Mouse (Mus musculus) gastrocnemius, postnatal 25 days (tissue): ENCODE results near the gene Rhbdf1. TPM values are rescaled to one million over a fixed set of nuclear protein-coding genes. Genes with fewer than 3 reads are reported as not detected.
A peak's percentile ranks its signal among the peaks of the same experiment; 100 is the strongest.

ENCODE experiments used
- DNase-seq: peaks from one replicate; pipeline ENCODE4 v3.0.0; 2022
- long read RNA-seq, 2 experiments: library from polyadenylated mRNA; stranded (forward); transcript quantifications; one replicate each; pipeline ENCODE4 v2.0.0; 2021
- total RNA-seq, 2 experiments: library from RNA; stranded (reverse); gene quantifications; 1 replicate in 1 of 2; 2 replicates in 1 of 2; pipeline ENCODE4 v1.2.3; 2021

The Rhbdf1 gene
- total RNA-seq, result 10 to 100 TPM; 22.1 to 25.4 TPM
- long read RNA-seq, experiment 1, partial matches to known transcripts, result 2 of 16 reads
- long read RNA-seq, experiment 1, other reads (novel, unspliced or antisense), result 12 of 16 reads
- long read RNA-seq, experiment 2, transcript Rhbdf1-201 (18 exons, 2,946 nt), result major isoform, 8 of 23 reads
- long read RNA-seq, experiment 2, partial matches to known transcripts, result 2 of 23 reads
- long read RNA-seq, experiment 2, other reads (novel, unspliced or antisense), result 13 of 23 reads

GRCm38 (mm10) chr11:32221951-32222409, at the start of gene Rhbdf1:
Gene Rhbdf1, minus strand, starts transcription at chr11:32222300.
- DNase-seq, result peak; percentile 74

- DNase-seq, result no peak
Measured at GRCm38 (mm10) chr11:32271178-32271577, 49.1 kb upstream of the Rhbdf1 start.

GRCm38 (mm10) chr11:32268952-32269351, 46.9 kb upstream of the Rhbdf1 start:
- no peak for DNase-seq

DNA sequence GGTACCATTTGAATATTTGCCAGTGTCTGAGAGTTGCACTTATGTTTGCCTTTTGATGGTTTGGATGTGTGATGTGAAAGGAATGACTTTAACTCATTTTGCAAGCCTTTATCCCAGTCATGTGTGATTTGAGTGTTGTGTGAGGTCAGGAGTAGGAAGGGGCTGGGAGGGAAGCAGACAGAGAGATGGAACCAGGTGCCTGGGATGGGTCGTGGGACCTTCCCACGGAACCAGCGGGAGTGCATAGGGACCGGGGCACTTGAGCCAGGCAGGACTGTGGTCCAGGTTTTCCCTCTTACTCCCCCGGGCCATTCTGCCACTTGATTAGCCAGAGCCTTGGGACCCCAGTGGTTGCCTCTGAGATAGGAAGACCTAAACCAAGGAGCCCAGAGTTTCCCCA, 45.9 kb upstream of the Rhbdf1 start:
- DNase-seq, result no peak

GRCm38 (mm10) chr11:32267188-32267884, 45.2 kb upstream of the Rhbdf1 start, which contains the start of gene Nprl3:
Gene Nprl3, minus strand, starts transcription at chr11:32267707.
- DNase-seq, result peak; percentile 96

- DNase-seq, result no peak
Measured at GRCm38 (mm10) chr11:32266776-32267175, 44.7 kb upstream of the Rhbdf1 start.

DNA sequence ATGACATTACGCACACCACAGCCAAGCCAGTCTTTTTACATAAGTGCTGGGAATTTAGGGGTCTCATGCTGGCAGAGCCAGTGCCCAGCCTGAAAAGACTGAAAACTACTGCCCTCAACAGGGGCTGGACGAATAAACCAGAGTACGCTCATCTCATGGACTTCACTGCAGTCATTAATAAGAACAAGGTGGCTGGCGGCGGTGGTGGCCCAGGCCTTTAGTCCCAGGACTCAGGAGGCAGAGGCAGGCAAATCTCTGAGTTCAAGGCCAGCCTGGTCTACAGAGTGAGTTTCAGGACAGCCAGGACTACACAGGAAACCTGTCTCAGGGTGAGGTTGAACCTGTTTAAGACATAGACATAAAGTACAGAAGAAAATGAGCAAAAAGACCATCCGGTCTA, 44.1 kb upstream of the Rhbdf1 start:
- no peak for DNase-seq

- no peak for DNase-seq
Measured at GRCm38 (mm10) chr11:32265117-32265738, 43.1 kb upstream of the Rhbdf1 start.

GRCm38 (mm10) chr11:32262674-32263415, 40.7 kb upstream of the Rhbdf1 start:
- DNase-seq, result no peak

- no peak for DNase-seq
Measured at GRCm38 (mm10) chr11:32256566-32256965, 34.5 kb upstream of the Rhbdf1 start.

DNA sequence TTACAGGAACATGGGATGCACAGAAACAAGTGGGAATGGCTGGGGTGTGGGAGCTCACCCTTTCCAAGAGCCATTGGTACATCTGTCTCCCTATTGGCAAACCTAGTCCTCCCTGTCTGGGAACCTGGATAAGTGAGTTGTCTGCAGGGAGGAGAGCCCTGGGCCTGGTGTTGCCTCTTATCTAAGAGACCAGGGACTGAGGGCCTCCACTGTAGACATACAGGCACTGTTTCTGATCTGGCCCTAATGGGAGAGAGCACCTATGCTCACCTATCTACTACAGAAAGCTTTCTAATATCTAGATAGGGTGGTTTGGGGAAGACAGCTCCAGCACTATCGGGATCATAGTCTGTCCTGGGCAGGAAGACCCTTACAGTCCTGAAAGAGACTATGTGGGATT, 34.0 kb upstream of the Rhbdf1 start:
- DNase-seq, result no peak

DNA sequence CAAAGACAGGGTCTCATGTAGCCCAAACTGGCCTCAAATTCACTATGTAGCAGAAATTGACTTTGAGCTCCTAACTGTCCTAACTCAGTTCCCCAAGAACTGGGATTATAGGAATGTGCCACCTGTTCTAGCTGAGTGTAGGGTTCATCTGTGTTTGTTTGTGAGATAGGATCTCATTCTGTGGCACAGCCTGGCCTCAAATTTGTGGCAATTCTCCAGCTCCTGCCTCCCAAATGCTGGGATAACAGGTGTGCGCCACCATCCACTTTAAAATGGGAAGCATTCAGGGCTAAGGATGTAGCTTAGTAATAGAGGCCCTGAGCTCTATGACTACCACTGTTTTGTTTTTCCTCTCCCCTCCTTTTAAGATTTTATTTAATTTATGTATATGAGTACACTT, 31.0 kb upstream of the Rhbdf1 start:
- DNase-seq, result no peak

GRCm38 (mm10) chr11:32250880-32251763, 29.0 kb upstream of the Rhbdf1 start:
- no peak for DNase-seq

DNA sequence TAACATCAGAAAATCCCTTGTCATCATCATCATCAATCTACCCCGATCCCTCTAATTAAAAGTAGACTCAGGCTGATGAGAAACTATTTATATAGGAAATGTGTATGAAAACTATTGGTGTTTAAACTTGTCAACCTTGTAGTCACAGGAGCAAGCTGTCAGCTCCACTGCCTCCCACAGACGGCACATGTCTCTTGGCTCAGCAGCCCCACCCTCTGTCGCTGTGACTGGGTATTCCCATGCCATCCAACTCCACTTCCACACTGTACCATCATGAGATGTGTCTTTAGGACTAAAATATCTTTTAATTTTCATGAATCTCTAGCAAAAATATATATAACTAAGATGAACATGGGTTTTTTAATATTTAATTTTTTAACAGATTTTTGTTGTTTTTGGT, 26.2 kb upstream of the Rhbdf1 start:
- no peak for DNase-seq

GRCm38 (mm10) chr11:32247068-32247467, 25.0 kb upstream of the Rhbdf1 start:
- DNase-seq, result no peak

DNA sequence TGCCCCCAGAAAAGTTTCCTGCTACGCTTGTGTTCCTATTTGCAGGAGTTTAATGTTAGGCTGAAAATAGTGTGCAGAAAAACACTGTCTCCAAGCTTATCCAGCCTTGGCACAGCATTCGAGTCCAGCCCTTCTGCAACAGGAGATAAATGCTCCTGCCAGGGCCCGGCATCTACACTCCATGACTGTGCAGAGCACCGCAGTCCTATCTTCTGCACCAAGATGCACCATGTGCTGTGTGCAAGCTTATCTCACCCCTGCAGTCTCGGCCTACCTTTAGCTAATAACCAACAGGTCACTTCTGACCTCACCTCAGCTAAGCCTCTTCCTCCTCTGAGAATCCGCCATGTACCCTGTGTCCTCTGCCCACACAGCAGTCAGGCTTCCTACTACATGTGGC, 23.5 kb upstream of the Rhbdf1 start:
- no peak for DNase-seq

- DNase-seq, result no peak
Measured at GRCm38 (mm10) chr11:32244617-32245016, 22.5 kb upstream of the Rhbdf1 start.

DNA sequence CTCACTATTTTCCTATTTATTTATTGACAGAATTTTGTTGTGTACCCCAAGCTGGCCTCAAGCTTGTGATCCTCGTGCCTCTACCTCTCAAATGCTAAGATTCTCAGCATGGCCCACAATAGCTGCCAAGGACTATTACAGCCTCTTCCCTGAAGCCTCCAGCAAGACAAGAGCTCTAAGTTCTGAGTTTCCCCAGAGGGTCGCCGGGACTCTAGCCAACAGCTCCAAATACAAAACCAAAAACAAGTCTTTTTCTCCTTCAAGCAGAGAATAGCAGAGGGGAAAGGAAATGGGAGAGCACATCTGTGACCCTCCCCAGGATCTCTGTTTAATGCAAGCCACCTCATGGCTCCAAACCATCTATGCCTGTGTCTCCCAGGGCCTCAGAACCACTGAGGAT, 22.0 kb upstream of the Rhbdf1 start:
- DNase-seq, result peak; percentile 60

GRCm38 (mm10) chr11:32243205-32243955, 21.3 kb upstream of the Rhbdf1 start:
- DNase-seq, result no peak

DNA sequence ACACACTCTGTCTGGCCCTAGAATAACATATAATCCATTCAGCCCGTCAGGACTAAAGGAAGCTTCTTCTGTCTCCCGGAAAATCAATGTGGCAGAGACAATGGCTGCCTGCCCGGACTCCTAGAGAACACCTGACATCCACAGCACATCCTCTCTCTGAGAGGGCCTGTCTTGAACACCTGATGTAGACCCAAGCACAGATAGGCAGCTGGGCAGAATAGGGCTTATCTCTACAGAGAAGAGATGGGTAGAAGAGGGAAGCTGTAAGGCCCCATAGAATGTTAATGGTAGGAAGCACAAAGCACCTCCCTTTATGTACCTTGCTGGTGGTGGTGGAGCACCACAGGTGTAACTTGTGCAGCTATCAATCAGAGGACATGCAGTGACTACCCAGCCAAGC, 20.1 kb upstream of the Rhbdf1 start:
- no peak for DNase-seq

- DNase-seq, result no peak
Measured at GRCm38 (mm10) chr11:32241391-32241790, 19.3 kb upstream of the Rhbdf1 start.
